Mouse (Mus musculus) bone marrow, adult 2 months (tissue): ENCODE results near the gene Tmcc3.

Experiments
- CTCF ChIP-seq: fragments of 200-500 bp; IDR thresholded peaks from 2 replicates; pipeline ENCODE4 v1.5.1; 2011; ENCODE audit warnings: low read length, control low read depth; ENCODE audit not compliant: control insufficient read depth, insufficient read depth
- POLR2A ChIP-seq: fragments of 200-500 bp; IDR thresholded peaks from 2 replicates; pipeline ENCODE4 v1.6.1; 2011; ENCODE audit warnings: low read depth, mild to moderate bottlenecking, control low read depth, low read length, borderline replicate concordance; ENCODE audit not compliant: control insufficient read depth

DNA sequence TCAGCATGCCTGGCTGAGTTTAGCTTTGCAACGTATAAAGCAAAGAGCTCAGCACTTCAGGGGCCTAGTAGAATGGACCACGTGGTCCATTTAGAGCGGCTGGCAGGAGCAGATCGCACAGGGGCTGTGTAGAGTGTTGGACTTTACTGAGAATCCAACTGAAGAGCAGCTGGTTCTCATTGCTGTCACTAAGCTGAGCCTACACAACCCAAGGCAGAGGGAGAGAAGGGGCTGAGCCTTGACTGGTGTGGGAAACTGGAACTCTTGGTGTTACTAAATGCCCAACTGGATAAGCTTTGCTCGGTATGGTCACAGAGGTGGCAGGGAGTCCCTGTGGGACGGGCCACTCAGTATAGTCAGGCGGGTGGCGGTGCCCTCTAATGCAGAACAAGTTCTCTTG lies 89.1 kb downstream of the Tmcc3 start:
- TF ChIP-seq CTCF (no peak), POLR2A (no peak)
